Mouse (Mus musculus): ENCODE data around the gene Mtmr4. TPM values are rescaled to one million over a fixed set of nuclear protein-coding genes. Genes with fewer than 3 reads are reported as not detected.

Mtmr4 gene
- polyA plus RNA-seq, 1 experiment from 2014 or later: 58.2 TPM

Other genes starting within 250 kb of the Mtmr4 start
- gene Ppm1e, start 233.1 kb upstream of the Mtmr4 start, polyA plus RNA-seq (2015; fragmentation: Nextera tagmentation; extraction: Ambion mirVana): 22.9 and 24.3 TPM in 2 replicates
- 6.2 and 7.0 TPM in 2 replicates for gene Rad51c, start 187.2 kb upstream of the Mtmr4 start, polyA plus RNA-seq (2015; fragmentation: Nextera tagmentation; extraction: Ambion mirVana)
- gene Tex14, start 187.1 kb upstream of the Mtmr4 start, polyA plus RNA-seq (2015; fragmentation: Nextera tagmentation; extraction: Ambion mirVana): 0.32 and 1.4 TPM in 2 replicates
- gene Gm11492, start 25.5 kb upstream of the Mtmr4 start, polyA plus RNA-seq (2015; fragmentation: Nextera tagmentation; extraction: Ambion mirVana): not detected in 2 replicates
- gene Sept4, start 23.3 kb upstream of the Mtmr4 start, polyA plus RNA-seq (2015; fragmentation: Nextera tagmentation; extraction: Ambion mirVana): 21.9 and 27.2 TPM in 2 replicates
- gene Hsf5, start 25.0 kb downstream of the Mtmr4 start, polyA plus RNA-seq (2015; fragmentation: Nextera tagmentation; extraction: Ambion mirVana): 0.59 and 0.63 TPM in 2 replicates
- 0.59 and 0.68 TPM in 2 replicates for gene Rnf43, start 70.6 kb downstream of the Mtmr4 start, polyA plus RNA-seq (2015; fragmentation: Nextera tagmentation; extraction: Ambion mirVana)
- 165 and 166 TPM in 2 replicates for gene Supt4a, start 145.4 kb downstream of the Mtmr4 start, polyA plus RNA-seq (2015; fragmentation: Nextera tagmentation; extraction: Ambion mirVana)
- 24.9 and 27.0 TPM in 2 replicates for gene Tspoap1, start 168.4 kb downstream of the Mtmr4 start, polyA plus RNA-seq (2015; fragmentation: Nextera tagmentation; extraction: Ambion mirVana)
- gene Mpo, start 201.4 kb downstream of the Mtmr4 start, polyA plus RNA-seq (2015; fragmentation: Nextera tagmentation; extraction: Ambion mirVana): 1.2 and 1.5 TPM in 2 replicates
- gene Lpo, start 236.1 kb downstream of the Mtmr4 start, polyA plus RNA-seq (2015; fragmentation: Nextera tagmentation; extraction: Ambion mirVana): 0.18 and 0.39 TPM in 2 replicates